Mouse (Mus musculus): ENCODE results near the gene Dnajb13.

Dnajb13 gene

GRCm38 (mm10) chr7:100458153-100458552, 56.6 kb downstream of the Dnajb13 start:
- no peak for DNase-seq (ENCODE audit: low spot score in 2 of 2)
